Mouse (Mus musculus): ENCODE measurements at regions not wholly inside any gene's neighbourhood (a gene's known extent, or its start where the extent isn't known, plus 50 kb on each side); places are given as distances from the start of the nearest gene placed in this dataset.
A peak's percentile ranks its signal among the peaks of the same experiment; 100 is the strongest.

- no peak overlapping the region for H3K4me2 ChIP-seq (ENCODE audit: low read length)
- no peak for ATAC-seq
- no peaks in the 10 kb centered on the region for H3K9me3 ChIP-seq (replicated peaks; ENCODE audit: control insufficient read depth, low read length, poor library complexity, severe bottlenecking)
- H3K4me3 ChIP-seq (ENCODE audit: low read depth, low read length): no peak overlapping the region
- no peaks in the 10 kb centered on the region for H3K27me3 ChIP-seq (ENCODE audit: control insufficient read depth, insufficient read depth, low read depth, low read length)
- WGBS: 68% methylated on average over 3 of the region's 3 CpGs
- no peak overlapping the region for H3K27ac ChIP-seq (ENCODE audit: low read length)
- no peak overlapping the region for H3K9ac ChIP-seq (ENCODE audit: low read depth, low read length)
- H3K36me3 ChIP-seq (ENCODE audit: control insufficient read depth, insufficient read depth, low read length): no peaks in the 10 kb centered on the region
- H3K4me1 ChIP-seq (ENCODE audit: control insufficient read depth, insufficient read depth, low read length): no peaks in the 10 kb centered on the region
Observed at GRCm38 (mm10) chr1:106483008-106483407, 231.1 kb downstream of the Bcl2 start.

GRCm38 (mm10) chr1:106477670-106478355 lies 236.3 kb downstream of the Bcl2 start:
- 55% methylated on average over 7 of the region's 7 CpGs for WGBS
- ATAC-seq: no peak

GRCm38 (mm10) chr1:106468021-106468420 lies 246.1 kb downstream of the Bcl2 start:
- H3K9ac ChIP-seq (ENCODE audit: low read depth, low read length): no peak overlapping the region
- no peak for ATAC-seq
- no peak overlapping the region for H3K4me3 ChIP-seq (ENCODE audit: low read depth, low read length)
- H3K4me2 ChIP-seq (ENCODE audit: low read length): no peak overlapping the region
- H3K4me1 ChIP-seq (ENCODE audit: control insufficient read depth, insufficient read depth, low read length): peaks cover 3% of the 10 kb centered on the region; the same call in 1 of the 2 replicates
- no peaks in the 10 kb centered on the region for H3K27me3 ChIP-seq (ENCODE audit: control insufficient read depth, insufficient read depth, low read depth, low read length)
- no peaks in the 10 kb centered on the region for H3K9me3 ChIP-seq (replicated peaks; ENCODE audit: control insufficient read depth, low read length, poor library complexity, severe bottlenecking)
- H3K36me3 ChIP-seq (ENCODE audit: control insufficient read depth, insufficient read depth, low read length): no peaks in the 10 kb centered on the region
- H3K27ac ChIP-seq (ENCODE audit: low read length): no peak overlapping the region
- WGBS: 90% methylated on average over 9 of the region's 9 CpGs

More at GRCm38 (mm10) chr1:106477670-106478355, 236.3 kb downstream of the Bcl2 start:
- no peaks in the 10 kb centered on the region for H3K9me3 ChIP-seq (replicated peaks; ENCODE audit: control insufficient read depth, low read length, poor library complexity, severe bottlenecking)
- H3K4me1 ChIP-seq (ENCODE audit: control insufficient read depth, insufficient read depth, low read length): no peaks in the 10 kb centered on the region
- no peak overlapping the region for H3K4me3 ChIP-seq (ENCODE audit: low read depth, low read length)
- H3K4me2 ChIP-seq (ENCODE audit: low read length): no peak overlapping the region
- no peak overlapping the region for H3K9ac ChIP-seq (ENCODE audit: low read depth, low read length)
- H3K36me3 ChIP-seq (ENCODE audit: control insufficient read depth, insufficient read depth, low read length): no peaks in the 10 kb centered on the region
- no peaks in the 10 kb centered on the region for H3K27me3 ChIP-seq (ENCODE audit: control insufficient read depth, insufficient read depth, low read depth, low read length)
- no peak overlapping the region for H3K27ac ChIP-seq (ENCODE audit: low read length)

- H3K4me1 ChIP-seq (ENCODE audit: control insufficient read depth, insufficient read depth, low read length): peaks cover 3% of the 10 kb centered on the region; the same call in 1 of the 2 replicates
- H3K27me3 ChIP-seq (ENCODE audit: control insufficient read depth, insufficient read depth, low read depth, low read length): no peaks in the 10 kb centered on the region
- H3K27ac ChIP-seq (ENCODE audit: low read length): no peak overlapping the region
- H3K36me3 ChIP-seq (ENCODE audit: control insufficient read depth, insufficient read depth, low read length): no peaks in the 10 kb centered on the region
- no peak overlapping the region for H3K4me3 ChIP-seq (ENCODE audit: low read depth, low read length)
- WGBS: 80% methylated on average over 4 of the region's 4 CpGs
- no peak overlapping the region for H3K4me2 ChIP-seq (ENCODE audit: low read length)
- H3K9me3 ChIP-seq (replicated peaks; ENCODE audit: control insufficient read depth, low read length, poor library complexity, severe bottlenecking): no peaks in the 10 kb centered on the region
- H3K9ac ChIP-seq (ENCODE audit: low read depth, low read length): no peak overlapping the region
- no peak for ATAC-seq
Observed at GRCm38 (mm10) chr1:106466644-106467043, 247.4 kb downstream of the Bcl2 start.

DNA sequence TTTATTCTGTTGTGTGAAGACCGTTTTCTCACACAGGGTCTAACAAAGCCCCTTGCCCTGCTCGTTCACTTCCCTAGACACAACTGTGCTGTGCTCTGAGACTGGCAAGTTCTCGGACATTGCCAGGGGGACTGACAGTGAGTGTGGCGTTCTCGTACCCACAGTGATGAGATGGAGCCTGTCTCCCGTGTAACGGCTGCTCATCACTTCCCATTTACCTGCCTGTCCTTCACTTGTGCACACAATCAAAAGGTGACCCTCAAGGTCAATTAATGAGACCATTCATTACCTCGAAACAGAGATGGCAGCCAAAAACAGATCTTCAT lies 248.1 kb downstream of the Bcl2 start:
- Histone ChIP-seq H3K9ac (ENCODE audit: low read depth, low read length) (no peak overlapping the region), H3K27ac (ENCODE audit: low read length) (peak overlapping the region; percentile 5; the same call in 1 of the 2 replicates), H3K36me3 (ENCODE audit: control insufficient read depth, insufficient read depth, low read length) (no peaks in the 10 kb centered on the region), H3K4me2 (ENCODE audit: low read length) (no peak overlapping the region), H3K4me3 (ENCODE audit: low read depth, low read length) (no peak overlapping the region), H3K4me1 (ENCODE audit: control insufficient read depth, insufficient read depth, low read length) (peaks cover 3% of the 10 kb centered on the region; the same call in 1 of the 2 replicates), H3K9me3 (replicated peaks; ENCODE audit: control insufficient read depth, low read length, poor library complexity, severe bottlenecking) (no peaks in the 10 kb centered on the region), H3K27me3 (ENCODE audit: control insufficient read depth, insufficient read depth, low read depth, low read length) (no peaks in the 10 kb centered on the region)
- 28% methylated on average over 8 of the region's 8 CpGs for WGBS
- ATAC-seq: peak; percentile 67

DNA sequence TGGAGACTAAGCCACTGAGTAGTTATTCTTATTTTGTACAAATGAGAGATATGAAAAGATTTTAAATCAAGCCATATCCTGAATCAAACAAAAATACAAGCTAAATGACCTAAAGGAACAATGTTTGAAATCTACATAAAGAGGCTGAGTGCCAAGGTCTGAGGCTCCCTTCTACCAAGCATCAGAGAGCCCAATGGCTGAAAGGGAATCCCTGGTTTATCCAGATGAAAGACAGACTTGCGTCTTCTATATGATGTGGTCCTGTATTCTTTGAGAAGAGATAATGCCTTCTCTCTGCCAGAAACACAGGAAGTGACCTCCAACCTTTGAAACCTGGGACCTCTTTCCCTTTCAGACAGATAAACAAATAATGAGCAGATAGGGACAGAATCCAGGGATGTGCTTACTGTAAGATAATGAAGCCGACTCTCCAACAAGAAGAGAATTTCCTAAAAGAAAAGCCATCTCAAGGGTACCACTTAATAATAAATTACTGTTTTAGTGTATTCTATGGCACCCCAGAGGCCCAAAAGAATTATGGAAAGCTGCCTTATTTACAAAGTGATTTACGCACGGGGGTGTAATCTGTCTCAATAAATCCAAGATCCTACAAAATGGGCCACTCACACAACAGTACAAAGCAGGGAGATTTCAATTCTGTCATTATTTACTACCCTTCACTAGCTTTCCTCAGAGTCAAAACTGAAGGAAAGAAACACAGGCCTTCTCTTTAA lies 248.7 kb downstream of the Bcl2 start:
- Histone ChIP-seq H3K9ac (ENCODE audit: low read depth, low read length) (no peak overlapping the region), H3K27me3 (ENCODE audit: control insufficient read depth, insufficient read depth, low read depth, low read length) (no peaks in the 10 kb centered on the region), H3K27ac (ENCODE audit: low read length) (peak overlapping the region; percentile 5; the same call in 1 of the 2 replicates), H3K4me2 (ENCODE audit: low read length) (no peak overlapping the region), H3K36me3 (ENCODE audit: control insufficient read depth, insufficient read depth, low read length) (no peaks in the 10 kb centered on the region), H3K4me1 (ENCODE audit: control insufficient read depth, insufficient read depth, low read length) (peaks cover 3% of the 10 kb centered on the region; the same call in 1 of the 2 replicates), H3K4me3 (ENCODE audit: low read depth, low read length) (no peak overlapping the region), H3K9me3 (replicated peaks; ENCODE audit: control insufficient read depth, low read length, poor library complexity, severe bottlenecking) (no peaks in the 10 kb centered on the region)
- 40% methylated on average over 4 of the region's 4 CpGs for WGBS
- 0 out of 2 replicates have a peak, but pooled peaks have one; percentile 39 for ATAC-seq

DNA sequence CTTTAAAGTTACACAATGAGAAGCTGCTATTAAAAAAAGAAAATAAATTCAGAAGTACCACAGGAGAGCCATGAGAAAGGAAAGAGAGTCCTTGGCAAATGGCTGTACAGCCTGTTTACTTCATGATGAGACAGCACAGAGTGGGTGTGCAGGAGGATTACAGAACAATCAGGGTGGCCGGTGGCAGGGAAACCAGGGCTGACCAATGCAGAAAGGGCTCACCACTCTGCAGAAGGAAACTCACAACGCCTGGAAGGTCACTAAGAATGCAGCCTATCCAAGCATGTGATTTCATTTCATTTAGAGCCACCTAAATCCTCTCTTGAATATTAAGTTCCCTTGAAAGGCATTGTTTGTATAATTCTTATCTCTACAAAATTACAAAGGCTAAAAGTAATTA lies 249.3 kb downstream of the Bcl2 start:
- H3K27ac ChIP-seq (ENCODE audit: low read length): no peak overlapping the region
- ATAC-seq: peak; percentile 62; the same call in 1 of the 2 replicates
- 4% methylated on average over 2 of the region's 2 CpGs for WGBS
- no peak overlapping the region for H3K9ac ChIP-seq (ENCODE audit: low read depth, low read length)
- no peaks in the 10 kb centered on the region for H3K9me3 ChIP-seq (replicated peaks; ENCODE audit: control insufficient read depth, low read length, poor library complexity, severe bottlenecking)
- no peak overlapping the region for H3K4me3 ChIP-seq (ENCODE audit: low read depth, low read length)
- no peak overlapping the region for H3K4me2 ChIP-seq (ENCODE audit: low read length)
- no peaks in the 10 kb centered on the region for H3K36me3 ChIP-seq (ENCODE audit: control insufficient read depth, insufficient read depth, low read length)
- peaks cover 3% of the 10 kb centered on the region; the same call in 1 of the 2 replicates for H3K4me1 ChIP-seq (ENCODE audit: control insufficient read depth, insufficient read depth, low read length)
- H3K27me3 ChIP-seq (ENCODE audit: control insufficient read depth, insufficient read depth, low read depth, low read length): no peaks in the 10 kb centered on the region

DNA sequence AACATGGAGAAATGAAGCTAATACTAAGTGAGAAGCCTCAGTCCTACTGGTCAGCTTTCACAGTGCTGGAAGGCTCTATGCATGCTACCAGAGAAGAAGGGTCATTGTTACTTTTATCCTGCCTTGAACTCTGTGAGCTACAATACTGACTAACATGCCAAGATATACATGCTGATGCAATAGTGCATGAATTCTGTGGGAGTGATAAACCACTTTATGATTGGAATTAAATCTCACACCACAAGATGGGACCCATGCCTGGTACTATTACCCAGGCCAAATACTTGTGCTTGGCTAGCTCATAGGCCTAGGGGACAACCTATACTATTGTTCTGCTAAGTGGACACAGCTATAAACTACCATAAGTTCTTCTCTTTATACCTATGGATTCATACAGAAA lies 251.5 kb downstream of the Bcl2 start:
- H3K9ac ChIP-seq (ENCODE audit: low read depth, low read length): no peak overlapping the region
- H3K27ac ChIP-seq (ENCODE audit: low read length): no peak overlapping the region
- H3K36me3 ChIP-seq (ENCODE audit: control insufficient read depth, insufficient read depth, low read length): no peaks in the 10 kb centered on the region
- H3K4me2 ChIP-seq (ENCODE audit: low read length): no peak overlapping the region
- peaks cover 3% of the 10 kb centered on the region; the same call in 1 of the 2 replicates for H3K4me1 ChIP-seq (ENCODE audit: control insufficient read depth, insufficient read depth, low read length)
- no peaks in the 10 kb centered on the region for H3K9me3 ChIP-seq (replicated peaks; ENCODE audit: control insufficient read depth, low read length, poor library complexity, severe bottlenecking)
- no peak overlapping the region for H3K4me3 ChIP-seq (ENCODE audit: low read depth, low read length)
- ATAC-seq: no peak
- H3K27me3 ChIP-seq (ENCODE audit: control insufficient read depth, insufficient read depth, low read depth, low read length): no peaks in the 10 kb centered on the region

DNA sequence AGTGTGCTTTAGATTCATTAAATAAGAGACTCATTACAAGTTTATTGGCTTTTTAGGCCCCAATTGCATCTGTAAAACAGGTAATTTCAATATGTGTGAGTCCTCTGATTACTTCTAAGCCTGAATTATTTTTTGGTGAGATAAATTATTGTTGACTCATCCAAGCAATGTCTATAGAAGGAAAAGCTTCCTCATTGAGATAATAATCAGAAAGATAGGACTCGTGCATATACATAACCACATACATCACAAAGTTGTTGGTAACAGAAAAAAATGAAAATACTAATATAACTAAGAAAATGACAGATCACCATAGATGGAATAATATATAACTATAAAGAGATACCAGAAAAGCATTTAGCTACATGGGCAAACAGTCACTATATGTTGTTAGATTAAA lies 252.0 kb downstream of the Bcl2 start:
- Histone ChIP-seq H3K27ac (ENCODE audit: low read length) (no peak overlapping the region), H3K9me3 (replicated peaks; ENCODE audit: control insufficient read depth, low read length, poor library complexity, severe bottlenecking) (no peaks in the 10 kb centered on the region), H3K4me3 (ENCODE audit: low read depth, low read length) (no peak overlapping the region), H3K9ac (ENCODE audit: low read depth, low read length) (no peak overlapping the region), H3K4me1 (ENCODE audit: control insufficient read depth, insufficient read depth, low read length) (peaks cover 3% of the 10 kb centered on the region; the same call in 1 of the 2 replicates), H3K36me3 (ENCODE audit: control insufficient read depth, insufficient read depth, low read length) (no peaks in the 10 kb centered on the region), H3K4me2 (ENCODE audit: low read length) (no peak overlapping the region), H3K27me3 (ENCODE audit: control insufficient read depth, insufficient read depth, low read depth, low read length) (no peaks in the 10 kb centered on the region)
- ATAC-seq: no peak
- 95% methylated on average over 1 of the region's 1 CpGs for WGBS
